Mouse (Mus musculus) heart, postnatal 0 days (tissue): Measurements from ENCODE around the gene Srrd. TPM values are rescaled to one million over a fixed set of nuclear protein-coding genes. Genes with fewer than 3 reads are reported as not detected.

Source experiments
- ATAC-seq: fragments of 200-750 bp; cut with Nextera tagmentation; 2 replicates; pipeline ENCODE4 v1.8.0; 2017; ENCODE audit warnings: low read depth, moderate number of reproducible peaks, moderate library complexity; ENCODE audit not compliant: insufficient read depth
- DNase-seq: peaks from one replicate; pipeline ENCODE4 v3.0.0-alpha.2; 2016; ENCODE audit warnings: low spot score
- H3K27ac ChIP-seq: fragments of 300-500 bp; sonication (generic); 2 replicates; pipeline ENCODE4 v1.5.1; 2014; ENCODE audit warnings: low read depth, mild to moderate bottlenecking
- H3K27me3 ChIP-seq: fragments of 300-500 bp; sonication (generic); 2 replicates; pipeline ENCODE4 v1.6.1; 2014; ENCODE audit warnings: low read length, mixed read lengths; ENCODE audit not compliant: control insufficient read depth, insufficient read depth
- H3K36me3 ChIP-seq: fragments of 300-500 bp; sonication (generic); replicated peaks from 2 replicates; pipeline ENCODE4 v1.6.1; 2014; ENCODE audit warnings: low read length, mixed read lengths; ENCODE audit not compliant: control insufficient read depth, insufficient read depth
- H3K4me1 ChIP-seq: fragments of 300-500 bp; sonication (generic); 2 replicates; pipeline ENCODE4 v1.6.1; 2014; ENCODE audit warnings: antibody characterized with exemption; ENCODE audit not compliant: control insufficient read depth, insufficient read depth
- H3K4me2 ChIP-seq: fragments of 300-500 bp; sonication (generic); 2 replicates; pipeline ENCODE4 v1.6.1; 2014; ENCODE audit warnings: low read depth, mild to moderate bottlenecking, low read length, moderate library complexity
- H3K4me3 ChIP-seq: fragments of 300-500 bp; sonication (generic); 2 replicates; pipeline ENCODE4 v1.5.1; 2014; ENCODE audit warnings: low read depth, low read length
- H3K9ac ChIP-seq: fragments of 300-500 bp; sonication (generic); replicated peaks from 2 replicates; pipeline ENCODE4 v1.6.1; 2014; ENCODE audit warnings: low read depth, low read length, mixed read lengths
- H3K9me3 ChIP-seq: fragments of 300-500 bp; sonication (generic); replicated peaks from 2 replicates; pipeline ENCODE4 v1.6.1; 2016; ENCODE audit warnings: low read length; ENCODE audit not compliant: control insufficient read depth
- CTCF ChIP-seq: IDR thresholded peaks from 2 replicates; pipeline ENCODE4 v1.5.1; 2016; ENCODE audit warnings: antibody characterized with exemption, control low read depth, low read depth
- EP300 ChIP-seq: IDR thresholded peaks from 2 replicates; pipeline ENCODE4 v1.6.1; 2016; ENCODE audit warnings: antibody characterized with exemption, low read depth
- WGBS: fragments of 180-500 bp; shearing (Covaris S2); extraction: QIAGEN DNeasy Blood & Tissue Kit; methylation state at CpG from one replicate; pipeline ENCODE4 v1.1.7; 2014; 5-methylcytosine and 5-hydroxymethylcytosine counted together
- polyA plus RNA-seq: library from polyadenylated mRNA; unstranded; fragments of >200 nt; fragmentation: Nextera tagmentation; extraction: Ambion mirVana; gene quantifications from 2 replicates; pipeline ENCODE4 v1.2.1, GENCODE M21; 2015
- total RNA-seq: library from RNA; depleted of rRNA; stranded (reverse); fragments of >200 nt; gene quantifications from 2 replicates; pipeline ENCODE4 v1.2.3, GENCODE M21; 2014; ENCODE audit warnings: low replicate concordance

Srrd gene
- total and polyA plus RNA-seq, 2 experiments from 2014 or later = 18.2 to 65.2 TPM

GRCm38 (mm10) chr5:112376111-112376510 is 33.3 kb upstream of the Srrd start:
- WGBS = 86% methylated on average over 4 of the region's 4 CpGs
- no peak overlapping the region for H3K4me2 ChIP-seq
- H3K27ac ChIP-seq = no peak overlapping the region
- no peaks in the 10 kb centered on the region for H3K9me3 ChIP-seq
- H3K27me3 ChIP-seq = no peaks in the 10 kb centered on the region
- TF ChIP-seq EP300 = no peak
- TF ChIP-seq CTCF = no peak
- no peak overlapping the region for H3K4me3 ChIP-seq
- DNase-seq (no peak), ATAC-seq (no peak)
- H3K9ac ChIP-seq = no peak overlapping the region
- H3K36me3 ChIP-seq = peaks cover 44% of the 10 kb centered on the region
- no peaks in the 10 kb centered on the region for H3K4me1 ChIP-seq

DNA sequence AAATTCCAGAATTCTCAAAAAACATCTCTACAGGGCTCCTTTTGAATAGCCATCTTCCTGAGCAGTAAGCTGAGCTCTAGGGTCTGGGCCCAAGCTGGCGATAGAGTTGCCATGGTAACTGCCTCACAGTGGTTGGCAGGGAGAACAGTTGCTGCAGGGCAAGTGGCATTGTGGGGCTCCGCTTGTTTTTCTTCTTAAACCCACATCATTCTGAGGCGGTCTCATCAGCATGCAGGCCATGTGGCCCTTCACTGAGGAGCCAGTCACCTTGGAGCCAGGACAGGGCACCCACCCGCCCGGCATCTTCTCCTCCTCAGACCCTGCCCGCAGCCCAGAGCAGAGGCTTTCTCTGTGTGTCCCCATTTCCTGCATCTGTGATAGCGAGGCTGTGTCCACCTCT is 29.1 kb upstream of the Srrd start:
- no peak overlapping the region for H3K4me3 ChIP-seq
- H3K27ac ChIP-seq = no peak overlapping the region
- 82% methylated on average over 7 of the region's 7 CpGs for WGBS
- H3K4me1 ChIP-seq = no peaks in the 10 kb centered on the region
- H3K27me3 ChIP-seq = no peaks in the 10 kb centered on the region
- no peak for ATAC-seq
- H3K4me2 ChIP-seq = no peak overlapping the region
- no peak for DNase-seq
- no peak overlapping the region for H3K9ac ChIP-seq
- H3K9me3 ChIP-seq = no peaks in the 10 kb centered on the region
- TF ChIP-seq EP300 (no peak), CTCF (no peak)
- peaks cover 61% of the 10 kb centered on the region for H3K36me3 ChIP-seq

GRCm38 (mm10) chr5:112370236-112370813 is 27.5 kb upstream of the Srrd start:
- Histone ChIP-seq H3K36me3 (peaks cover 58% of the 10 kb centered on the region), H3K9me3 (no peaks in the 10 kb centered on the region), H3K27ac (no peak overlapping the region), H3K4me1 (no peaks in the 10 kb centered on the region), H3K9ac (no peak overlapping the region), H3K27me3 (no peaks in the 10 kb centered on the region), H3K4me2 (no peak overlapping the region), H3K4me3 (no peak overlapping the region)
- 88% methylated on average over 12 of the region's 12 CpGs for WGBS
- TF ChIP-seq EP300 (no peak), CTCF (no peak)
- ATAC-seq = no peak
- no peak for DNase-seq

DNA sequence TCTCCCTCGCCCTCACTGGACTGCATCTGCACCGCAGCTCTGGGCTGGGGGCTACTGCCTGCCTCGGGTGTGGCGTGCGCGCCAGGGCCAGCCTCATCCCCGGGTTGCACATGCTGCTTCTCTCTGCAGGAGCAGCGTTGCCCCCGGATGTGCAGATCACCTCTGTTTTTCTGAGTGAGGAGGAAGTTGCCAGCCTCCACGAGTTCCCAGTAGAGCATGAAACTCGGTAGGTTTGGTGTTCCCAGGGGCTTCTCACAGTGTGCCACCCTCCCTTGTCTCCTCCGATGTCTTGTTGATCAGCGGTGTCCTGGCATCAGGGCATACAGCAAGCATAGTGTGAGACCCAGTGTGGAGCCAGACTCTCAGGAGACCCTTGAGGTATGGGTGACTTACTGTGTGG is 26.5 kb upstream of the Srrd start:
- ATAC-seq (no peak), DNase-seq (no peak)
- H3K4me1 ChIP-seq = no peaks in the 10 kb centered on the region
- no peak for TF ChIP-seq CTCF
- TF ChIP-seq EP300 = no peak
- WGBS = 90% methylated on average over 13 of the region's 13 CpGs
- H3K27ac ChIP-seq = no peak overlapping the region
- H3K9me3 ChIP-seq = no peaks in the 10 kb centered on the region
- H3K27me3 ChIP-seq = no peaks in the 10 kb centered on the region
- H3K36me3 ChIP-seq = peaks cover 59% of the 10 kb centered on the region
- H3K4me3 ChIP-seq = no peak overlapping the region
- no peak overlapping the region for H3K9ac ChIP-seq
- no peak overlapping the region for H3K4me2 ChIP-seq

DNA sequence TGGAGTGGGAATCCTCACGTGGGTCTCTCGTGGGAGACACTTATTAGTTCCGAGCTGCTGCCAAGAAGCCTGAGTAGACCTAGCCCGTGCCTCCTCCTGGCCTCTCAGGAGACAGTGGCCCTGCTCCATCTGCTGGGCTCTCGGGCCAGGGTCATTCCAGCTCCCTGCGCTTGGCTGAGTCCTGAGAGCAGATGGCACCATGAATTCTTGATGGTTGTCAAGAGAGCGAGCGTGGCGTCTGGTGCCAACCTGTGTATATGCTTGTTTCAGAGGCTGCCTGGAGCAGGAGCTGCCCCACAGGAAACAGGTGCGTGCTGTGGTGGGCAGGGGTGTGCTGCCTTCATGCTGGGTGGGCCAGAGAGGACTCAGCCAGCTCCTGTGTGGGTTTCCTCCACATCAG is 25.8 kb upstream of the Srrd start:
- no peak for DNase-seq
- Histone ChIP-seq H3K27ac (no peak overlapping the region), H3K4me3 (no peak overlapping the region), H3K36me3 (peaks cover 59% of the 10 kb centered on the region), H3K9ac (no peak overlapping the region), H3K4me2 (no peak overlapping the region), H3K27me3 (no peaks in the 10 kb centered on the region), H3K4me1 (no peaks in the 10 kb centered on the region), H3K9me3 (no peaks in the 10 kb centered on the region)
- no peak for ATAC-seq
- WGBS = 87% methylated on average over 10 of the region's 10 CpGs
- TF ChIP-seq CTCF (no peak), EP300 (no peak)

GRCm38 (mm10) chr5:112367929-112368328 is 25.1 kb upstream of the Srrd start:
- no peak for DNase-seq
- no peak overlapping the region for H3K4me2 ChIP-seq
- peaks cover 56% of the 10 kb centered on the region for H3K36me3 ChIP-seq
- H3K4me1 ChIP-seq = no peaks in the 10 kb centered on the region
- H3K4me3 ChIP-seq = no peak overlapping the region
- no peaks in the 10 kb centered on the region for H3K27me3 ChIP-seq
- no peaks in the 10 kb centered on the region for H3K9me3 ChIP-seq
- TF ChIP-seq EP300 = no peak
- no peak for TF ChIP-seq CTCF
- H3K9ac ChIP-seq = no peak overlapping the region
- no peak overlapping the region for H3K27ac ChIP-seq
- ATAC-seq = no peak
- 83% methylated on average over 12 of the region's 12 CpGs for WGBS
